20 mouse cellular contexts compared by ENCODE assay signal in the genomic region with DNA sequence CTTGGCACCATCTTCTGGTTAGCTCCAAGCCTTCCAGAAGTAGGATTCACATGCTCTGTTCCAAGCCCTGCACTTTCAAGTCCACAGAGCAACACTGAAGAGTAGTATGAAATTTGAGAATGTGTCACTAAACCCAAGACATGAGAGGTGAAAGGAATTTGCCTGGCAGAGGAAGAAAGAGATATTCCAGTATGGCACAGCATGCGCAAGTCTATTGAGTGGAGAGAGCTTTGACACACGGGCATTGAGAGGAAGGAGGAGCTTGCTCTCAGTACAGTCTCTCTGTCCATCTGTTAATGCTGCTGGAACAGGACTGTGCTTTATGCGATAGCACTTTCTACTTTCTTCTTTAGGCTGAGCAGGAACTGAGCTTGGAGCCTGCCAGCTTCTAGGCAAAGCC. TPM values are rescaled to one million over a fixed set of nuclear protein-coding genes. Genes with fewer than 3 reads are reported as not detected.
DNase-seq lines count a peak whose midpoint lies in the region; ATAC-seq lines count a peak whose summit lies in the region.
"Had no signal": no experiment of that assay in that cellular context is flagged by ENCODE, and none has a peak within 500 bp of the region (broad histone marks: within the 10 kb centered on the region; RNA-seq: fewer than 3 reads in every experiment).

No protein-coding gene starts in this region.

- H3K9me3 ChIP-seq in heart, embryonic 15.5 days (replicated peaks), result no peaks in the 10 kb centered on the region
- no peaks in the 10 kb centered on the region for H3K9me3 ChIP-seq in forebrain, embryonic 16.5 days (ENCODE audit: control insufficient read depth, low read length)
- H3K9me3 ChIP-seq: hindbrain, embryonic 10.5 days; liver, embryonic 15.5 days had no signal

- peaks cover 38% of the 10 kb centered on the region for H3K4me1 ChIP-seq in heart, embryonic 15.5 days (replicated peaks)
- H3K4me1 ChIP-seq in forebrain, embryonic 16.5 days (replicated peaks; ENCODE audit: control insufficient read depth, insufficient read depth, low read length), result peaks cover 8% of the 10 kb centered on the region
- H3K4me1 ChIP-seq: hindbrain, embryonic 10.5 days had no signal

- DNase-seq in heart, adult 18-20 months, result peak; percentile 42 to 49
- no peak for DNase-seq in heart, postnatal 36 days
- peak; percentile 27 for DNase-seq in brain, adult 2 months (ENCODE audit: low read depth, low spot score)
- peak; percentile 5 for DNase-seq in lung, postnatal 14 days
- no peak for DNase-seq in ovary, postnatal 10 days (ENCODE audit: low spot score)
- DNase-seq: adrenal gland, postnatal 14 days; cerebellum, postnatal 10 days; kidney, adult 9 months; kidney, postnatal 36 days; layer of hippocampus, adult 9-11 months; thymus, postnatal 25 days had no signal

- H3K36me3 ChIP-seq in heart, embryonic 15.5 days, result no peaks in the 10 kb centered on the region
- H3K36me3 ChIP-seq in forebrain, embryonic 16.5 days (ENCODE audit: control insufficient read depth, insufficient read depth), result no peaks in the 10 kb centered on the region
- H3K36me3 ChIP-seq: hindbrain, embryonic 10.5 days; liver, embryonic 15.5 days had no signal

- no peak overlapping the region for H3K4me3 ChIP-seq in heart, embryonic 15.5 days
- no peak overlapping the region for H3K4me3 ChIP-seq in forebrain, embryonic 16.5 days (replicated peaks; ENCODE audit: low read length)
- H3K4me3 ChIP-seq: hindbrain, embryonic 10.5 days; liver, embryonic 15.5 days had no signal

- H3K9ac ChIP-seq in heart, embryonic 15.5 days, result no peak overlapping the region
- no peak overlapping the region for H3K9ac ChIP-seq in forebrain, embryonic 16.5 days (replicated peaks; ENCODE audit: low read depth, low read length)
- H3K9ac ChIP-seq: liver, embryonic 15.5 days had no signal

- intact Hi-C loops in heart, postnatal 36 days (cut with DNase I), result no loop called here

- H3K27me3 ChIP-seq in heart, embryonic 15.5 days, result no peaks in the 10 kb centered on the region
- H3K27me3 ChIP-seq in forebrain, embryonic 16.5 days (replicated peaks; ENCODE audit: control insufficient read depth, insufficient read depth, low read length), result no peaks in the 10 kb centered on the region
- H3K27me3 ChIP-seq: liver, embryonic 15.5 days; Patski had no signal

- peak overlapping the region; percentile 9; the same call in 1 of the 2 replicates for H3K4me2 ChIP-seq in heart, embryonic 15.5 days
- no peak overlapping the region for H3K4me2 ChIP-seq in forebrain, embryonic 16.5 days (ENCODE audit: low read length)
- H3K4me2 ChIP-seq: liver, embryonic 15.5 days had no signal

- 52% methylated on average over 3 of the region's 3 CpGs for WGBS in heart, embryonic 15.5 days
- WGBS in forebrain, embryonic 16.5 days, result 75% methylated on average over 3 of the region's 3 CpGs

- H3K27ac ChIP-seq in heart, embryonic 15.5 days, result peak overlapping the region; percentile 56
- H3K27ac ChIP-seq in forebrain, embryonic 16.5 days (ENCODE audit: low read length), result no peak overlapping the region
- H3K27ac ChIP-seq: hindbrain, embryonic 10.5 days; liver, embryonic 15.5 days; stomach, postnatal 0 days had no signal

- ATAC-seq in heart, embryonic 15.5 days (replicated peaks; ENCODE audit: insufficient number of reproducible peaks, insufficient read depth, low FRiP score, low read depth), result peak; percentile 80
- ATAC-seq in forebrain, embryonic 16.5 days, result no peak
- no peak for ATAC-seq in megakaryocyte-erythroid progenitor cell, adult 5-6 weeks (replicated peaks; ENCODE audit: low FRiP score, low TSS enrichment, poor library complexity, severe bottlenecking)
- ATAC-seq: activated CD4-positive, CD25-positive, alpha-beta regulatory T cell, adult 4 months; forebrain, embryonic 14.5 days; Patski had no signal

RNA-seq across cellular contexts. Expression of a gene that starts 7.0 kb away (rescaled TPM):
- 10 to 100 TPM; 16.5 to 19.6 TPM for total RNA-seq in heart, adult 18-20 months (2021)
- total RNA-seq in heart, postnatal 36 days (2021), result 10 to 100 TPM; 21.3 to 22.9 TPM
- 6.0 and 8.7 TPM in 2 replicates for polyA plus RNA-seq in heart, embryonic 15.5 days (2015; fragmentation: Nextera tagmentation; extraction: Ambion mirVana)
- 13.6 and 17.0 TPM in 2 replicates for polyA plus RNA-seq in forebrain, embryonic 16.5 days (2015; fragmentation: Nextera tagmentation; extraction: Ambion mirVana)
- 38.9 and 40.4 TPM in 2 replicates for total RNA-seq in megakaryocyte-erythroid progenitor cell, adult 5-6 weeks (2014; fragmentation: Nextera tagmentation)
- 26.9 and 27.3 TPM in 2 replicates for total RNA-seq in megakaryocyte-erythroid progenitor cell, adult 5-6 weeks (2017)

RNA-seq across cellular contexts. Expression of a gene that starts 7.1 kb away (rescaled TPM):
- 10 to 100 TPM; 21.5 to 24.3 TPM for total RNA-seq in heart, adult 18-20 months (2021)
- total RNA-seq in heart, postnatal 36 days (2021), result 10 to 100 TPM; 19.2 to 19.5 TPM
- 7.5 and 7.7 TPM in 2 replicates for polyA plus RNA-seq in heart, embryonic 15.5 days (2015; fragmentation: Nextera tagmentation; extraction: Ambion mirVana)
- polyA plus RNA-seq in forebrain, embryonic 16.5 days (2015; fragmentation: Nextera tagmentation; extraction: Ambion mirVana), result 7.6 and 7.8 TPM in 2 replicates
- 6.6 and 10.1 TPM in 2 replicates for total RNA-seq in megakaryocyte-erythroid progenitor cell, adult 5-6 weeks (2014; fragmentation: Nextera tagmentation)
- total RNA-seq in megakaryocyte-erythroid progenitor cell, adult 5-6 weeks (2017), result 3.9 and 5.4 TPM in 2 replicates

Comparison
In these comparisons a context has a peak if more than half of its experiments do, and no peak if none do; other contexts are left out.
1. DNase-seq: peak in heart, adult 18-20 months (2 of 2), brain, adult 2 months (single experiment) and lung, postnatal 14 days (single experiment); none in heart, postnatal 36 days (0 of 2) and ovary, postnatal 10 days (single experiment).